Mouse (Mus musculus): ENCODE measurements around the gene Klhdc4.

Gene Klhdc4

GRCm38 (mm10) chr8:121829048-121829776 is at the start of gene Klhdc4:
Gene Klhdc4, minus strand, starts transcription at chr8:121829569.
- peak; percentile 89 for DNase-seq

- DNase-seq = no peak
These were observed 48.6 kb upstream of the Klhdc4 start for GRCm38 (mm10) chr8:121877828-121878480.

GRCm38 (mm10) chr8:121877212-121877611 is 47.8 kb upstream of the Klhdc4 start:
- DNase-seq = no peak

- no peak for DNase-seq
These were observed 46.1 kb upstream of the Klhdc4 start for GRCm38 (mm10) chr8:121875517-121875916.

GRCm38 (mm10) chr8:121875045-121875444 is 45.7 kb upstream of the Klhdc4 start:
- no peak for DNase-seq

GRCm38 (mm10) chr8:121874031-121874430 is 44.7 kb upstream of the Klhdc4 start:
- DNase-seq = no peak

GRCm38 (mm10) chr8:121871833-121872440 is 42.6 kb upstream of the Klhdc4 start:
- no peak for DNase-seq

- no peak for DNase-seq
These were observed 40.8 kb upstream of the Klhdc4 start for GRCm38 (mm10) chr8:121870190-121870589.

- DNase-seq = no peak
These were observed 39.5 kb upstream of the Klhdc4 start for GRCm38 (mm10) chr8:121868896-121869295.

- no peak for DNase-seq
These were observed 38.8 kb upstream of the Klhdc4 start for GRCm38 (mm10) chr8:121868196-121868595.

- DNase-seq = no peak
These were observed 36.0 kb upstream of the Klhdc4 start for GRCm38 (mm10) chr8:121865356-121865755.

GRCm38 (mm10) chr8:121861806-121862548 is 32.6 kb upstream of the Klhdc4 start:
- peak; percentile 56 for DNase-seq

- no peak for DNase-seq
These were observed 31.9 kb upstream of the Klhdc4 start for GRCm38 (mm10) chr8:121861276-121861675.

- DNase-seq = no peak
These were observed 28.4 kb upstream of the Klhdc4 start for GRCm38 (mm10) chr8:121857747-121858146.

GRCm38 (mm10) chr8:121857331-121857730 is 28.0 kb upstream of the Klhdc4 start:
- peak; percentile 91 for DNase-seq

- DNase-seq = peak; percentile 31
These were observed 26.8 kb upstream of the Klhdc4 start for GRCm38 (mm10) chr8:121856071-121856746.

GRCm38 (mm10) chr8:121853586-121853985 is 24.2 kb upstream of the Klhdc4 start:
- no peak for DNase-seq

GRCm38 (mm10) chr8:121852464-121852863 is 23.1 kb upstream of the Klhdc4 start:
- no peak for DNase-seq

- no peak for DNase-seq
These were observed 22.3 kb upstream of the Klhdc4 start for GRCm38 (mm10) chr8:121851716-121852115.

GRCm38 (mm10) chr8:121850821-121851470 is 21.6 kb upstream of the Klhdc4 start:
- DNase-seq = peak; percentile 99

GRCm38 (mm10) chr8:121850436-121850820 is 21.1 kb upstream of the Klhdc4 start:
- DNase-seq = no peak

- peak; percentile 77 for DNase-seq
These were observed 20.6 kb upstream of the Klhdc4 start for GRCm38 (mm10) chr8:121850018-121850417.

Data from cerebellum, adult 8-10 months (tissue).